Mouse (Mus musculus) stomach, embryonic 15.5 days (tissue): ENCODE results near the gene Fkbp14. TPM values are rescaled to one million over a fixed set of nuclear protein-coding genes. Genes with fewer than 3 reads are reported as not detected.

Experiments used
- ATAC-seq: fragments of 200-750 bp; cut with Nextera tagmentation; 2 replicates; pipeline ENCODE4 v1.8.0; 2017; ENCODE audit warnings: low read depth, moderate number of reproducible peaks, moderate TSS enrichment; ENCODE audit not compliant: insufficient read depth, low FRiP score
- H3K27ac ChIP-seq: fragments of 300-500 bp; sonication (generic); 2 replicates; pipeline ENCODE4 v1.5.1; 2015; ENCODE audit warnings: mild to moderate bottlenecking, inconsistent platforms
- H3K27me3 ChIP-seq: fragments of 300-500 bp; sonication (generic); replicated peaks from 2 replicates; pipeline ENCODE4 v1.6.1; 2015; ENCODE audit warnings: inconsistent platforms
- H3K36me3 ChIP-seq: fragments of 300-500 bp; sonication (generic); 2 replicates; pipeline ENCODE4 v1.6.1; 2015; ENCODE audit warnings: inconsistent platforms
- H3K4me1 ChIP-seq: fragments of 300-500 bp; sonication (generic); 2 replicates; pipeline ENCODE4 v1.6.1; 2015; ENCODE audit warnings: inconsistent platforms
- H3K4me2 ChIP-seq: fragments of 300-500 bp; sonication (generic); 2 replicates; pipeline ENCODE4 v1.6.1; 2015; ENCODE audit warnings: mild to moderate bottlenecking, inconsistent platforms
- H3K4me3 ChIP-seq: fragments of 300-500 bp; sonication (generic); replicated peaks from 2 replicates; pipeline ENCODE4 v1.5.1; 2015; ENCODE audit warnings: inconsistent platforms
- H3K9ac ChIP-seq: fragments of 300-500 bp; sonication (generic); 2 replicates; pipeline ENCODE4 v1.6.1; 2015; ENCODE audit warnings: inconsistent platforms
- H3K9me3 ChIP-seq: fragments of 300-500 bp; sonication (generic); 2 replicates; pipeline ENCODE4 v1.6.1; 2016; ENCODE audit warnings: inconsistent platforms
- WGBS: fragments of 180-500 bp; shearing (Covaris S2); methylation state at CpG from one replicate; pipeline ENCODE4 v1.1.7; 2015; 5-methylcytosine and 5-hydroxymethylcytosine counted together
- polyA plus RNA-seq: library from polyadenylated mRNA; unstranded; fragments of >200 nt; fragmentation: Nextera tagmentation; extraction: Ambion mirVana; gene quantifications from 2 replicates; pipeline ENCODE4 v1.2.1, GENCODE M21; 2015

Gene Fkbp14
- polyA plus RNA-seq, 1 experiment from 2014 or later = 28.0 TPM

GRCm38 (mm10) chr6:54586911-54587310, 10.2 kb downstream of the Fkbp14 start:
- no peak overlapping the region for H3K4me2 ChIP-seq
- H3K36me3 ChIP-seq = no peaks in the 10 kb centered on the region
- 86% methylated on average over 8 of the region's 8 CpGs for WGBS
- no peak overlapping the region for H3K9ac ChIP-seq
- peaks cover 3% of the 10 kb centered on the region; the same call in 1 of the 2 replicates for H3K4me1 ChIP-seq
- H3K27me3 ChIP-seq = no peaks in the 10 kb centered on the region
- H3K4me3 ChIP-seq = no peak overlapping the region
- no peak for ATAC-seq
- H3K9me3 ChIP-seq = no peaks in the 10 kb centered on the region
- no peak overlapping the region for H3K27ac ChIP-seq

- H3K4me2 ChIP-seq = no peak overlapping the region
- H3K36me3 ChIP-seq = no peaks in the 10 kb centered on the region
- no peaks in the 10 kb centered on the region for H3K27me3 ChIP-seq
- ATAC-seq = no peak
- no peak overlapping the region for H3K27ac ChIP-seq
- 37% methylated on average over 2 of the region's 2 CpGs for WGBS
- no peak overlapping the region for H3K9ac ChIP-seq
- H3K4me3 ChIP-seq = no peak overlapping the region
- peaks cover 3% of the 10 kb centered on the region; the same call in 1 of the 2 replicates for H3K4me1 ChIP-seq
- no peaks in the 10 kb centered on the region for H3K9me3 ChIP-seq
Observed at GRCm38 (mm10) chr6:54586175-54586574, 10.9 kb downstream of the Fkbp14 start.

GRCm38 (mm10) chr6:54573218-54573955, 23.7 kb downstream of the Fkbp14 start:
- no peak for ATAC-seq
- Histone ChIP-seq H3K4me1 (0 out of 2 replicates have a peak, but pooled peaks cover 2% of the 10 kb centered on the region), H3K9ac (no peak overlapping the region), H3K27ac (no peak overlapping the region), H3K4me2 (no peak overlapping the region), H3K9me3 (no peaks in the 10 kb centered on the region), H3K36me3 (no peaks in the 10 kb centered on the region), H3K27me3 (no peaks in the 10 kb centered on the region), H3K4me3 (no peak overlapping the region)
- 26% methylated on average over 6 of the region's 6 CpGs for WGBS

GRCm38 (mm10) chr6:54569776-54570175, 27.3 kb downstream of the Fkbp14 start:
- Histone ChIP-seq H3K9me3 (no peaks in the 10 kb centered on the region), H3K9ac (no peak overlapping the region), H3K27ac (no peak overlapping the region), H3K4me3 (no peak overlapping the region), H3K27me3 (no peaks in the 10 kb centered on the region), H3K4me2 (no peak overlapping the region), H3K36me3 (no peaks in the 10 kb centered on the region), H3K4me1 (0 out of 2 replicates have a peak, but pooled peaks cover 2% of the 10 kb centered on the region)
- no peak for ATAC-seq
- WGBS = 32% methylated on average over 7 of the region's 7 CpGs

- ATAC-seq = 0 out of 2 replicates have a peak, but pooled peaks have one; percentile 5
- Histone ChIP-seq H3K4me2 (peak overlapping the region; percentile 92), H3K9ac (peak overlapping the region; percentile 17; the same call in 1 of the 2 replicates), H3K27ac (no peak overlapping the region), H3K36me3 (no peaks in the 10 kb centered on the region), H3K4me1 (no peaks in the 10 kb centered on the region), H3K27me3 (no peaks in the 10 kb centered on the region), H3K9me3 (no peaks in the 10 kb centered on the region), H3K4me3 (peak overlapping the region; percentile 48)
- 8% methylated on average over 6 of the region's 6 CpGs for WGBS
Observed at GRCm38 (mm10) chr6:54566546-54566919, 30.6 kb downstream of the Fkbp14 start.

- no peaks in the 10 kb centered on the region for H3K9me3 ChIP-seq
- WGBS = under 1% methylated on average over 60 of the region's 60 CpGs
- H3K27ac ChIP-seq = no peak within 1 kb of the TSS
- peak within 1 kb of the TSS; percentile 92 for H3K4me2 ChIP-seq
- H3K36me3 ChIP-seq = no peaks in the 10 kb centered on the region
- no peaks in the 10 kb centered on the region for H3K27me3 ChIP-seq
- peak within 1 kb of the TSS; percentile 17; the same call in 1 of the 2 replicates for H3K9ac ChIP-seq
- H3K4me3 ChIP-seq = peak within 1 kb of the TSS; percentile 48
- peak; percentile 82 for ATAC-seq
- no peaks in the 10 kb centered on the region for H3K4me1 ChIP-seq
Observed at GRCm38 (mm10) chr6:54565665-54566545, 31.2 kb downstream of the Fkbp14 start, which contains the start of gene Scrn1. Gene Scrn1, minus strand, starts transcription at chr6:54566489.

GRCm38 (mm10) chr6:54565012-54565411, 32.1 kb downstream of the Fkbp14 start:
- 45% methylated on average over 3 of the region's 3 CpGs for WGBS
- ATAC-seq = no peak
- no peaks in the 10 kb centered on the region for H3K27me3 ChIP-seq
- no peak overlapping the region for H3K4me3 ChIP-seq
- H3K9ac ChIP-seq = no peak overlapping the region
- no peak overlapping the region for H3K27ac ChIP-seq
- H3K36me3 ChIP-seq = no peaks in the 10 kb centered on the region
- no peaks in the 10 kb centered on the region for H3K4me1 ChIP-seq
- no peaks in the 10 kb centered on the region for H3K9me3 ChIP-seq
- peak overlapping the region; percentile 92; the same call in 1 of the 2 replicates for H3K4me2 ChIP-seq

- Histone ChIP-seq H3K4me3 (no peak overlapping the region), H3K27me3 (no peaks in the 10 kb centered on the region), H3K9me3 (no peaks in the 10 kb centered on the region), H3K9ac (no peak overlapping the region), H3K4me1 (no peaks in the 10 kb centered on the region), H3K36me3 (no peaks in the 10 kb centered on the region), H3K4me2 (peak overlapping the region; percentile 92; the same call in 1 of the 2 replicates), H3K27ac (no peak overlapping the region)
- ATAC-seq = no peak
- WGBS = 55% methylated on average over 9 of the region's 9 CpGs
Observed at GRCm38 (mm10) chr6:54564506-54564991, 32.6 kb downstream of the Fkbp14 start.

GRCm38 (mm10) chr6:54563561-54563960, 33.5 kb downstream of the Fkbp14 start:
- WGBS = 86% methylated on average over 4 of the region's 4 CpGs
- Histone ChIP-seq H3K27me3 (no peaks in the 10 kb centered on the region), H3K9ac (no peak overlapping the region), H3K9me3 (no peaks in the 10 kb centered on the region), H3K4me1 (no peaks in the 10 kb centered on the region), H3K4me2 (no peak overlapping the region), H3K36me3 (no peaks in the 10 kb centered on the region), H3K27ac (no peak overlapping the region), H3K4me3 (no peak overlapping the region)
- no peak for ATAC-seq

GRCm38 (mm10) chr6:54562018-54562809, 34.9 kb downstream of the Fkbp14 start:
- H3K27me3 ChIP-seq = no peaks in the 10 kb centered on the region
- ATAC-seq = no peak
- no peak overlapping the region for H3K9ac ChIP-seq
- no peaks in the 10 kb centered on the region for H3K36me3 ChIP-seq
- no peak overlapping the region for H3K4me2 ChIP-seq
- H3K27ac ChIP-seq = no peak overlapping the region
- no peaks in the 10 kb centered on the region for H3K9me3 ChIP-seq
- no peak overlapping the region for H3K4me3 ChIP-seq
- WGBS = 77% methylated on average over 17 of the region's 17 CpGs
- no peaks in the 10 kb centered on the region for H3K4me1 ChIP-seq

- H3K27me3 ChIP-seq = no peaks in the 10 kb centered on the region
- 59% methylated on average over 7 of the region's 7 CpGs for WGBS
- no peaks in the 10 kb centered on the region for H3K36me3 ChIP-seq
- H3K4me2 ChIP-seq = no peak overlapping the region
- no peak overlapping the region for H3K27ac ChIP-seq
- H3K4me3 ChIP-seq = no peak overlapping the region
- 0 out of 2 replicates have a peak, but pooled peaks cover 4% of the 10 kb centered on the region for H3K4me1 ChIP-seq
- ATAC-seq = no peak
- no peak overlapping the region for H3K9ac ChIP-seq
- H3K9me3 ChIP-seq = no peaks in the 10 kb centered on the region
Observed at GRCm38 (mm10) chr6:54558466-54558865, 38.6 kb downstream of the Fkbp14 start.
